Mouse (Mus musculus) limb, embryonic 14.5 days (tissue): ENCODE measurements at regions not wholly inside any gene's neighbourhood (a gene's known extent, or its start where the extent isn't known, plus 50 kb on each side); places are given as distances from the start of the nearest gene placed in this dataset.

Source experiments
- ATAC-seq: fragments of 200-750 bp; cut with Nextera tagmentation; 2 replicates; pipeline ENCODE4 v1.8.0; 2017; ENCODE audit warnings: low read depth, moderate number of reproducible peaks, moderate TSS enrichment; ENCODE audit not compliant: low FRiP score
- DNase-seq: peaks from one replicate; pipeline ENCODE4 v3.0.0-alpha.2; 2015; ENCODE audit warnings: low spot score
- H3K27ac ChIP-seq: fragments of 300-500 bp; sonication (generic); replicated peaks from 2 replicates; pipeline ENCODE4 v1.5.1; 2014; ENCODE audit warnings: low read depth, mild to moderate bottlenecking, low read length, moderate library complexity, mixed read lengths
- H3K27me3 ChIP-seq: fragments of 300-500 bp; sonication (generic); 2 replicates; pipeline ENCODE4 v1.6.1; 2014; ENCODE audit warnings: low read length, mixed read lengths; ENCODE audit not compliant: control insufficient read depth, insufficient read depth
- H3K36me3 ChIP-seq: fragments of 300-500 bp; sonication (generic); 2 replicates; pipeline ENCODE4 v1.6.1; 2014; ENCODE audit warnings: mild to moderate bottlenecking, low read length, moderate library complexity, mixed read lengths; ENCODE audit not compliant: control insufficient read depth, insufficient read depth
- H3K4me1 ChIP-seq: fragments of 300-500 bp; sonication (generic); 2 replicates; pipeline ENCODE4 v1.6.1; 2014; ENCODE audit warnings: antibody characterized with exemption, low read length, mixed read lengths; ENCODE audit not compliant: control insufficient read depth, insufficient read depth
- H3K4me2 ChIP-seq: fragments of 300-500 bp; sonication (generic); replicated peaks from 2 replicates; pipeline ENCODE4 v1.6.1; 2014; ENCODE audit warnings: low read depth, mild to moderate bottlenecking, low read length, moderate library complexity; ENCODE audit not compliant: severe bottlenecking
- H3K4me3 ChIP-seq: fragments of 300-500 bp; sonication (generic); replicated peaks from 2 replicates; pipeline ENCODE4 v1.5.1; 2014; ENCODE audit warnings: low read length
- H3K9ac ChIP-seq: fragments of 300-500 bp; sonication (generic); 2 replicates; pipeline ENCODE4 v1.6.1; 2014; ENCODE audit warnings: mild to moderate bottlenecking, low read depth, low read length, moderate library complexity; ENCODE audit not compliant: severe bottlenecking
- H3K9me3 ChIP-seq: fragments of 300-500 bp; sonication (generic); 2 replicates; pipeline ENCODE4 v1.6.1; 2016; ENCODE audit warnings: low read length; ENCODE audit not compliant: control insufficient read depth
- POLR2A ChIP-seq: fragments of 200-500 bp; IDR thresholded peaks from 2 replicates; pipeline ENCODE4 v1.8.0; 2012; ENCODE audit warnings: inconsistent platforms, mild to moderate bottlenecking, moderate library complexity, borderline replicate concordance; ENCODE audit not compliant: insufficient read depth, insufficient read length; ENCODE audit errors: extremely low read depth
- WGBS: fragments of 180-500 bp; shearing (Covaris S2); extraction: QIAGEN DNeasy Blood & Tissue Kit; methylation state at CpG from one replicate; pipeline ENCODE4 v1.1.7; 2014; 5-methylcytosine and 5-hydroxymethylcytosine counted together

GRCm38 (mm10) chr15:71375775-71376174 is 2458.6 kb upstream of the Gm6569 start:
- Histone ChIP-seq H3K9ac (no peak overlapping the region), H3K4me1 (no peaks in the 10 kb centered on the region), H3K9me3 (no peaks in the 10 kb centered on the region), H3K36me3 (no peaks in the 10 kb centered on the region), H3K4me2 (no peak overlapping the region), H3K27me3 (no peaks in the 10 kb centered on the region), H3K27ac (no peak overlapping the region), H3K4me3 (no peak overlapping the region)
- DNase-seq (peak; percentile 20), ATAC-seq (no peak)
- 49% methylated on average over 3 of the region's 3 CpGs for WGBS
- TF ChIP-seq POLR2A: no peak
